Mouse (Mus musculus) heart, embryonic 10.5 days (tissue): Measurements from ENCODE around the gene Pdia5. TPM values are rescaled to one million over a fixed set of nuclear protein-coding genes. Genes with fewer than 3 reads are reported as not detected.

ENCODE experiments used
- DNase-seq: peaks from one replicate; pipeline ENCODE4 v3.0.0-alpha.2; 2017; ENCODE audit warnings: low spot score
- H3K27ac ChIP-seq: fragments of 300-500 bp; sonication (generic); 2 replicates; pipeline ENCODE4 v1.5.1; 2016; ENCODE audit warnings: mild to moderate bottlenecking
- H3K27me3 ChIP-seq: fragments of 300-500 bp; sonication (generic); 2 replicates; pipeline ENCODE4 v1.6.1; 2016; ENCODE audit warnings: mild to moderate bottlenecking; ENCODE audit not compliant: poor library complexity, insufficient read depth, severe bottlenecking
- H3K36me3 ChIP-seq: fragments of 300-500 bp; sonication (generic); 2 replicates; pipeline ENCODE4 v1.6.1; 2016; ENCODE audit warnings: mild to moderate bottlenecking, moderate library complexity
- H3K4me1 ChIP-seq: fragments of 300-500 bp; sonication (generic); 2 replicates; pipeline ENCODE4 v1.6.1; 2016; ENCODE audit warnings: mild to moderate bottlenecking
- H3K4me3 ChIP-seq: fragments of 300-500 bp; sonication (generic); 2 replicates; pipeline ENCODE4 v1.5.1; 2016; ENCODE audit warnings: mild to moderate bottlenecking, moderate library complexity
- H3K9me3 ChIP-seq: fragments of 300-500 bp; sonication (generic); 2 replicates; pipeline ENCODE4 v1.6.1; 2016; ENCODE audit warnings: mild to moderate bottlenecking, moderate library complexity
- WGBS: fragments of 180-500 bp; shearing (Covaris S2); methylation state at CpG from one replicate; pipeline ENCODE4 v1.1.7; 2016; 5-methylcytosine and 5-hydroxymethylcytosine counted together
- polyA plus RNA-seq: library from polyadenylated mRNA; unstranded; fragments of >200 nt; fragmentation: Nextera tagmentation; extraction: Ambion mirVana; gene quantifications from 2 replicates; pipeline ENCODE4 v1.2.1, GENCODE M21; 2016

Pdia5 gene
- 33.7 and 49.0 TPM in 2 replicates for polyA plus RNA-seq

DNA sequence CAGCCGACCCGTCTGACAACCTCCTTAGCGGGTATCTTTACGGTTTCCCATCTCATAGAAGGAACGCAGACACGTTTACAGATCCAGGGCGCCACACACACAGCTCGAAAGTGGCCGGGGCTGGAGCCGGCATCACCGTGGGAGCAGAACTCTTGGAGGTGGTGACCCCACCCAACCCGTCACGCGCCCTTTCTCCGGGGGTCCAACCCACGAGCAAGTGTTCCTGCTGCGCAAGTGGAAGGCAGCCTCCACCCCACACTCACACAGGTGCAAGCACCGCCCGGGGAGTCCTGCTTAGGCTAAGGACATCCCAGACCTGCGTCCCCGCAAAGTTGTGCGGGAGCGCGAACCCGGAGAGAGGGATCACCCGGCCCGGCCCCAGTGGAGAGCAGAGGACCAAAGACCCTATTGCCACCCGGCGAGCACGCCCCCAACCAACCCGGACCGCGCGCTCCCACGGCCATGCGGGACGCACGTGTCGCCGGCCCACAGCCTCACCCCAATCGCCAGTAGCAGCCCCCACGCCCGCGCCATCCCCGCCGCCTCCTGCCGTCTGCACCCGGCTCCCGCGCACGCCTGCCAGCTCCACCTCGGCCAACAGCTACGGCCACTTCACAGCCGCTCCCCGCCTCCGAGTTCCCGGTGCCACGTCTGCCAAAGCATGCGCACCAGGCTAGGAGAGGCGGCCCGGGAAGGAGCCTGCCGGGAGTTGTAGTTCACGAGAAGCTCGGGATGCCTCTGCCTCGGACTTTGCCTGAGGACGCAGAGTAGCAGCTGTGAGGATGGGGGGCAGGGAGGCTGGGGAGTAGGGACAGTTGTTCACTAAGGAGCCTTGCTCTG, at the start of gene Pdia5:
Pdia5 (minus strand) TSS at position 643 of the 840 bp plus-strand sequence.
- WGBS, result under 1% methylated on average over 65 of the region's 66 CpGs
- peaks cover 31% of the 10 kb centered on the region for H3K4me1 ChIP-seq
- DNase-seq, result peak; percentile 94
- H3K9me3 ChIP-seq, result no peaks in the 10 kb centered on the region
- H3K27me3 ChIP-seq, result no peaks in the 10 kb centered on the region
- no peaks in the 10 kb centered on the region for H3K36me3 ChIP-seq
- H3K4me3 ChIP-seq, result peak within 1 kb of the TSS; percentile 88
- peak within 1 kb of the TSS; percentile 92 for H3K27ac ChIP-seq

DNA sequence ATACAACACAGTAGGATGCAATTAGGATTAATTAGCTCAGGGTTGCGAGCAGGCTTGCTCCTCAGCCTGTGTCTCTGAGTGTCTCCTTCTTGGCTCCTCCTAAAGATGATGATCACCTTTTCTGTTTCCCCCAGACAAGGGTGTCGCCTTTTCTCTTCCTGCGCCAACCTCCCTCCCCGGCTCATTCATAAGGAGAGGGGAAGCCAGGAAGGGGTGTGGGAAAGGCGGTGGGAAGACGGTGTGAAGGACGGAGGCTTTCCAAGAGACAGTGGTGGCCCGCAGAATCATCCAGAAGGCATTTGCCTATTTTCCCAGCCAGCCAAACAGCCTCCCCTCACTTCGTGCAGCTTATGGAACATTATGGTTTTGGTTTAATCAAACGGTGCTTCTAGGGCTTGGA, 48.4 kb upstream of the Pdia5 start:
- WGBS, result 41% methylated on average over 10 of the region's 10 CpGs

DNA sequence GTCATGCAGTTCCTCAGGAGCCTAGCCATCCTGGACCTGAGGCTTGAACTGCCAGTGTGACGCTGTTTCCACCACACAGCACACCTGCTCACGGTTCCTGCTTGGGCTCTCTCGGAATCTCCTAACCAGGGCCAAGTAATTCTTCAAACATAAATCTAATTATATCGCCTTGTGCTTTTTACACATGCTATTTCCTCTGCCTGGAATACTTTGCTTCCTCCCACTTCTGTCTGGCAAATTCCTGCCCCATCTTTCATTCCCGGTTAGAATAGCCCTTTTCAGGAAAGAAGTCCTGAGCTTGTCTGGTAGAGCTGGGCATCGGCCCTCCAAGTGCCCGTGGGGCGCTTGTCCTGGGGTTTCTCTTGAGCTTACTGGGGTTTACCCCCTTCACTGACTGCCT, 47.0 kb upstream of the Pdia5 start:
- no peaks in the 10 kb centered on the region for H3K9me3 ChIP-seq
- peaks cover 83% of the 10 kb centered on the region for H3K27me3 ChIP-seq
- DNase-seq, result no peak
- 76% methylated on average over 8 of the region's 8 CpGs for WGBS
- H3K4me3 ChIP-seq, result no peak overlapping the region
- H3K4me1 ChIP-seq, result peaks cover 25% of the 10 kb centered on the region
- H3K27ac ChIP-seq, result no peak overlapping the region
- H3K36me3 ChIP-seq, result no peaks in the 10 kb centered on the region

More for the DNA sequence above, 48.4 kb upstream of the Pdia5 start:
- DNase-seq, result no peak
- Histone ChIP-seq H3K4me3 (no peak overlapping the region), H3K9me3 (no peaks in the 10 kb centered on the region), H3K36me3 (no peaks in the 10 kb centered on the region), H3K27me3 (peaks cover 91% of the 10 kb centered on the region), H3K27ac (no peak overlapping the region), H3K4me1 (peaks cover 29% of the 10 kb centered on the region)

DNA sequence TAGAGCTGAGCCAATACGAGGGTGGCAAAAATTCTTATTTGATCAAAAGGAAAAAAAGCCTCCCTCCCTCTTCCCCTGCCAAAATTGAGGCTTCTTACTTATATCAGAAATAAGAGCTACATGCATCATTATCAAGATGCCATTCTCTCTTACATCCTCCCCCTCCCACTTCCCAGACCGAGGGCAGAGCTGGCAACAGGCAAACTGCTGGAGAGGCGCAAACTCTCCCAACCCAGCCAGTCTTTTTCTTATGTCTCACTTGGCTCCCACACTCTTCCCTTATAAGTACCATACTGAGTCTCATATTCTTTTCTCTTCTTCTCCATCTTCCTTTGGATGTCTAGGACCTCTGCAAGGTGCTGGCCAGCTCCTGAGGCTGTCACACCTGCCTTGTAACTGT, 44.0 kb upstream of the Pdia5 start:
- peaks cover 53% of the 10 kb centered on the region for H3K27me3 ChIP-seq
- H3K27ac ChIP-seq, result no peak overlapping the region
- H3K9me3 ChIP-seq, result no peaks in the 10 kb centered on the region
- no peaks in the 10 kb centered on the region for H3K4me1 ChIP-seq
- no peak overlapping the region for H3K4me3 ChIP-seq
- H3K36me3 ChIP-seq, result no peaks in the 10 kb centered on the region
- no peak for DNase-seq
- WGBS, result 66% methylated on average over 3 of the region's 3 CpGs

DNA sequence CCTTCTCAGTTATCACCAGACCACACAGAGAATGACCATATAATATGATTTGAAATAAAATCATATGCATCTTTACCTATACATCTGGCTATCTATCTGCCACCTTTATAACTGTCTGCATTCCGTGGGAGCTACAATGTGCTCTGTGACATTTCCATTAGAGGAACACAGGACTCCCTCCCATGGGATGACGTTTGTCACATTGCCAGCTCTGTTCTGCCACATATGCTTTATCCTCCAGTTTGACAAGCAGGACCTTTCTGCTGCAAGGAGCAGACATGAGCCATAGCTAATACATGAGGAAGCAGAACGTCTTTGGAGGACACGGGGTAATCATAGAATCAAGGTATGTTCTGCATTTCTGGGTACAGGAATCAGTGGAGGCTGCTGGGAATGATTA, 33.5 kb upstream of the Pdia5 start:
- H3K9me3 ChIP-seq, result no peaks in the 10 kb centered on the region
- 0 out of 2 replicates have a peak, but pooled peaks cover 1% of the 10 kb centered on the region for H3K4me1 ChIP-seq
- 75% methylated on average over 4 of the region's 4 CpGs for WGBS

DNA sequence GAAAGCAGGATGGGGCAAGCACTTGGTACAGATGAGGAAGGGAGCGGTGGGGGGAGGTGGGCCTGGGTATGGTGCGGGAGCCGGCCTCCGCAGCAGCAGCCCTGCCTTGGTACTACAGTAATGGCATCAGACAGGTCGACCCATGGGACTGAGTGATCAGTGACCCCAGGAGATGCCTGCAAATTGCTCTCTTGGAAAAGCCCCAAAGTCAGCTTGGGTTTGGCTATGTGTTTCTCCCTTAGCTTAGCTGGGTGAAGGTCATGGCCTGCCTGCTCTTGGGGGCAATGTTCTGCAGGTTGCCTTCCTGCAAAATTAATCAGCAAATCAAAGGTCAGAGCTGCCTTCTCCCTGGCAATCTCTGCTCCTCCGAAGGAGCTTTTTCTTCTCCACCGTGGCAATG, 28.6 kb upstream of the Pdia5 start:
- H3K4me1 ChIP-seq, result peaks cover 12% of the 10 kb centered on the region
- H3K9me3 ChIP-seq, result no peaks in the 10 kb centered on the region
- no peak overlapping the region for H3K4me3 ChIP-seq
- H3K36me3 ChIP-seq, result no peaks in the 10 kb centered on the region
- 64% methylated on average over 7 of the region's 7 CpGs for WGBS
- no peak for DNase-seq
- no peak overlapping the region for H3K27ac ChIP-seq
- H3K27me3 ChIP-seq, result no peaks in the 10 kb centered on the region

More for the DNA sequence above, 33.5 kb upstream of the Pdia5 start:
- no peaks in the 10 kb centered on the region for H3K36me3 ChIP-seq
- no peaks in the 10 kb centered on the region for H3K27me3 ChIP-seq
- DNase-seq, result no peak
- H3K27ac ChIP-seq, result no peak overlapping the region
- H3K4me3 ChIP-seq, result no peak overlapping the region

DNA sequence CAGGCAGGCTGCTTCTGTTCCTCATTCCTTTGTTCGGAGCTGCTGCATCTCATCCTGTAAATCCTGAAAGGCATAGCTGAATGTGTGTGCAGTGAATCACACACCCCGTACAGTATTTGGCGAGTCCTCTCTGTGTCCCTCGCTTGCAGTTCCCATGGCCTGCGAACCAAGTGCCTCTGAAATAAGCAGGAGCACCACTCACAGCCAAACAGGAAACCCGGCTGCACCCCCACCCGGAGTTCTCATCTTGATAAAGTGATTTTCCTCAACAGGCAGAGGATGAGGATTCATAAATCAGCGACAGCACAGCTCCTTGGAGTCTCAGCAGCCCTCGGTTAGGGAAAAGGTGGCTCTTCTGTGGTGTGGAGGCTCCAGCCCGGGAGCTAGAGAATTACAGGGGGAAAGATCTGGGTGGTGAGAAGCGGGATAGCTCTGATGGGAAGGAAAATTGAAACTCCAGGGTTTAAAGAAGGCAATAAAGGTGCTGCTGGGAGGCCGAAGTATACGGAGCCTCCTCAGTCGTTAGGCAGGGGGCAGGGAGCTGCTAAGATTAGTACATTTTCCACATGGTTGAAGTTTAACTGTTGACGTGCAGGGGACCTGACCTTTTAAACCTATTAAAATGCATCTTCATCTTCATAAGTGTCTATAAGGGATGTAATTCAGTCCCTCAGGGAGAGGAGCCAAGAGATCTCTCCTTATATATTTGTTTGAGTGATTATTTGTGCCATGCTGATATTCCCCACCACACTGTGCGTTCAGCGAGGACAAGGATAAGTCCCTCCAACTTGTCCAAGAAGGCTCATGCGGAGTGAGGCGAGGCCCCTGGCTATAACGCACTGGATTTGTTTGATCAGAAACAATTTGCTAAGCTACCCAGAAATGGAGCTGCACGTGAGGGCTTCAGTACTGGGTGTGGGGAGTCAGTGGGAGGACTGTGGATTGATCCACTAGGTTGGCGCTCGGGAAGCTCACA, 27.6 kb upstream of the Pdia5 start:
- no peaks in the 10 kb centered on the region for H3K27me3 ChIP-seq
- H3K4me3 ChIP-seq, result no peak overlapping the region
- no peak for DNase-seq
- peaks cover 12% of the 10 kb centered on the region for H3K4me1 ChIP-seq
- H3K9me3 ChIP-seq, result no peaks in the 10 kb centered on the region
- peak overlapping the region; percentile 42 for H3K27ac ChIP-seq
- WGBS, result 58% methylated on average over 23 of the region's 23 CpGs
- H3K36me3 ChIP-seq, result no peaks in the 10 kb centered on the region

DNA sequence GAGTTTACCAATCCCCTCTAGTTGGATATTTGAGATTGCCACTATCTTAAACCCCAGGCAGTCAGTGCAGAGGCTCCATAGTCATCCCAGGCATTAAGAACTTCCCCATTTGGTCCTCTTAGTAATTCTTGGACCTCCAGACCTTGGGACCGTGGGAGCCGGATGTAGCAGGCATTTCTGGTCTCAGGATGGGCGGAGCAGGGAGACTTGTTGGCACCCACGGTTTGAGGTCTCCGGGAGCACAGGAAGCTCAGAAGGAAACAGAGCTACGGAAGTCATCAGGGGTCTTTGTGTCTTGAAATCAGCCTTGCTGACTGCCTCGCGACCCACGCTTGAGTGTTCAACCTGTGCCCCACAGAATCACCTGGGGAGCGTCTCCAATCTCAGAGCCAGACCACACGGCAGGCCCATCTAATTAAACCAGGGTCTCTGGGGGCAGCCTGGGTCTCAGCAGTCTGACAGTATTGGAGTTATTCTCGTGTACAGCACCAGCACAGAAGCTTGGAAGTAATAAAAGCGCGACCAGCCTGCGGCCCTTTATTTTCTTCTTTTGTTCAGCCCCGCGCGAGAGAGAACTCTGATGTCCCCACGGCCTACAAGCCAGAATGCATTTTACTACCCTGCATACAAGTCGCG, 25.4 kb upstream of the Pdia5 start:
- Histone ChIP-seq H3K4me3 (no peak overlapping the region), H3K4me1 (peaks cover 12% of the 10 kb centered on the region), H3K9me3 (no peaks in the 10 kb centered on the region), H3K27me3 (no peaks in the 10 kb centered on the region), H3K36me3 (no peaks in the 10 kb centered on the region), H3K27ac (no peak overlapping the region)
- WGBS, result 77% methylated on average over 21 of the region's 21 CpGs
- DNase-seq, result no peak

DNA sequence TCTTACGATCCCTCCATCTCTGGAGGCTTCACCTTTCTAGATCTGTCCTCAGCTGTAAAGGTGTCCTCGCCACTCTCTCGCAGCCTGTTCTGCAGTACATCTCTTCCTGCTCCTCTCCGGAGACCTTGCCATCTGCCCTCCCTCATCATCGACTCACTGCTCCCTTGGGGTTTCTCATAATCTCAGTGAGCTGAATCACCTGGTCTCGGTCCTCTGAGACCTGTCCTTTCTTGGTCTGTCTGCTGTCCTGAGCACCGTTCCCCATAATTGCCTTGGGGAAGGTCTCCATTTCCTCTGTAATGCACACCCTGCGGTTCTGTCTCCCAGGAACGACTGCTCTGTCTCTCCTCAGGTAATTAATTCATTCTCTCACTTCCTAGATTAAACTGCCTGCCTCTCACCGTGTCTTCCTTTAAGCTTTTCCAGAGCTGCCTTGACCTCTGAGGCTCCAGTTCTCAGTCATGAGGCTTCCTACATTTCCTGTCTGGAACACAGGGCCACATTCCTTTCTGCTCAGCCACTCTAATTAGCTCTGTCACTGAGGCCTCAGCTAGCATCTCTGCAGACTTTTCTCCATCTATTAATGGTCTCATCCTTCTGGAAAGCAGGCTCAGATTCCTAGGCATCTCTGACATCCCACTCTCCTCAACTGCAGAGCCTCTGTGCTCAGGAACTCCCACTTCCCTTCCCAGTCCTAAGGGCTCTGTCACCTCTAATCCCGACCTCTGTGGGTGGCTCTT, 18.8 kb upstream of the Pdia5 start:
- 0 out of 2 replicates have a peak overlapping the region, but pooled peaks have one; percentile 12 for H3K27ac ChIP-seq
- H3K27me3 ChIP-seq, result no peaks in the 10 kb centered on the region
- 44% methylated on average over 11 of the region's 11 CpGs for WGBS
- DNase-seq, result no peak
- peaks cover 12% of the 10 kb centered on the region for H3K4me1 ChIP-seq
- H3K9me3 ChIP-seq, result no peaks in the 10 kb centered on the region
- no peak overlapping the region for H3K4me3 ChIP-seq
- H3K36me3 ChIP-seq, result no peaks in the 10 kb centered on the region

DNA sequence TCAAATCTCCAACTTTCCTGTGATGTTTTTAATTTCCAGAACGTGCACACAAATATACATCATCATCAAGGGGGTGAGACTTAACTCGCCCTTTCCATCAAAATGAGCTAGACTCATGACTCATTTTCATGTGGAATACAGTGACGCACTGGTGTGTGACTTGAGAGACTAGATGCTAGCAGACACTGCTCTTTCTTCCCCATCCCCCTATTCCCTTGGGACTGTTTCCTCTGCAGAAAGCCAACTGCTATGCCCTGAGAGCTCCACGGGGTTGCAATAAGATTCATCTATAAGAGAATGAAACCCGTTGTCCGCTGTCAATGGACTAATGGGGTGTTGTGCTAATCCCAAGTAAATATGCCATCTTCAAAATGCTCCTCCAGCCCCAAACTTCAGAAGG, 17.9 kb upstream of the Pdia5 start:
- Histone ChIP-seq H3K4me1 (peaks cover 12% of the 10 kb centered on the region), H3K4me3 (no peak overlapping the region), H3K36me3 (no peaks in the 10 kb centered on the region), H3K9me3 (no peaks in the 10 kb centered on the region), H3K27me3 (no peaks in the 10 kb centered on the region), H3K27ac (no peak overlapping the region)
- 88% methylated on average over 6 of the region's 6 CpGs for WGBS
- DNase-seq, result no peak

DNA sequence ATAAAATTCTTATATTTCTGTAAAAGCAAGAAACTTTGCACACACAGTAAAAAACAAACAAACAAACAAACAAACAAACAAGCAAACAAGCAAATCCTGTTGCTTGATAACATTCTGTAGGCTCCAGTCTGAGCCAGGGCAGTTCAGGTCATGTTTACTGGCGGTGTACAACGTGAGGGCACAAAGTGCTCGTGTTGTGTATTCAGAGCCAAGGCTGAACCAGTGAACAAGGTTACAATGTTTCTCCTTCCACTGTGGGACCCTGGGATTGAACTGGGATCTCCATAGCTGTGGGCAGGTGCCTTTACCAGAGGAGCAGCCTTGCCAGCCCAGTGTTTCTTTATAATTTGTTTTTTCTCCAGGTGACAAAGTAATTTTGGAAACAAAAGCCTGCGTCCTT, 15.1 kb upstream of the Pdia5 start:
- Histone ChIP-seq H3K9me3 (no peaks in the 10 kb centered on the region), H3K4me3 (no peak overlapping the region), H3K36me3 (no peaks in the 10 kb centered on the region), H3K4me1 (peaks cover 12% of the 10 kb centered on the region), H3K27me3 (no peaks in the 10 kb centered on the region), H3K27ac (no peak overlapping the region)
- WGBS, result 89% methylated on average over 4 of the region's 4 CpGs
- DNase-seq, result no peak

DNA sequence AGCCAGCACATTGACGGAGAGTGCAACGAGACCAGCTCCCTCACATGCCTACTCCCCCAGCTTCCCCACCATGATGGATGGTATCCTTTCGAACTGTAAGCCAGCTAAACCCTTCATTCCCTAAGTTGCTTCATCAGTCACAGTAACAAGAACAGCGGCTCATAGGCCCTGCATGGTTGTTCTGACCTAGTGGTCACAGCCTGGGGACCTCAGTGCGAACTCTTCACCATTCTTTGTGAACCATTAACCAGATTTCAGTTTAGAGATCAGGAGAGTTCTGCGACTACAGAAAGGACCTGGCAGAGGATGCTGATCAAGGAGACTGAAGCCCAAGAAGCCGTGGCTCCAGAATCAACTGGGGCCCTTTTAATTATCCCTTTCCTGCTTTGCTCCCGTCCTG, 13.6 kb upstream of the Pdia5 start:
- DNase-seq, result no peak
- no peak overlapping the region for H3K27ac ChIP-seq
- H3K4me3 ChIP-seq, result no peak overlapping the region
- peaks cover 4% of the 10 kb centered on the region for H3K4me1 ChIP-seq
- no peaks in the 10 kb centered on the region for H3K27me3 ChIP-seq
- H3K9me3 ChIP-seq, result 0 out of 2 replicates have a peak, but pooled peaks cover 2% of the 10 kb centered on the region
- 84% methylated on average over 8 of the region's 8 CpGs for WGBS
- H3K36me3 ChIP-seq, result no peaks in the 10 kb centered on the region
